Mouse (Mus musculus) small intestine, adult 2 months (tissue): Measurements from ENCODE around the gene Gm17455.

Source experiments
- CTCF ChIP-seq: fragments of 200-500 bp; IDR thresholded peaks from 2 replicates; pipeline ENCODE4 v1.5.1; 2012; ENCODE audit warnings: low read depth, mild to moderate bottlenecking, control low read depth, inconsistent platforms, low read length, moderate library complexity, mixed read lengths; ENCODE audit not compliant: insufficient replicate concordance, insufficient read length; ENCODE audit errors: extremely low read depth
- POLR2A ChIP-seq: fragments of 200-500 bp; IDR thresholded peaks from 2 replicates; pipeline ENCODE4 v1.6.1; 2012; ENCODE audit warnings: low read depth, mild to moderate bottlenecking, control low read depth, inconsistent platforms, low read length, moderate library complexity

- TF ChIP-seq POLR2A (no peak), CTCF (peak; percentile 52; the same call in 1 of the 2 replicates)
These were observed 20.1 kb downstream of the Gm17455 start for GRCm38 (mm10) chr10:60419624-60420023.
